Mouse (Mus musculus) ovary, adult 2 months (tissue): Measurements from ENCODE around the gene Arx. TPM values are rescaled to one million over a fixed set of nuclear protein-coding genes. Genes with fewer than 3 reads are reported as not detected.

Experiments
- polyA plus RNA-seq: library from polyadenylated mRNA; depleted of rRNA; stranded (reverse); fragments of >200 nt; gene quantifications from 2 replicates; pipeline ENCODE4 v1.2.3, GENCODE M21; 2012; rRNA removed

The Arx gene
- polyA plus RNA-seq, result 45.4 and 70.7 TPM in 2 replicates

DNA sequence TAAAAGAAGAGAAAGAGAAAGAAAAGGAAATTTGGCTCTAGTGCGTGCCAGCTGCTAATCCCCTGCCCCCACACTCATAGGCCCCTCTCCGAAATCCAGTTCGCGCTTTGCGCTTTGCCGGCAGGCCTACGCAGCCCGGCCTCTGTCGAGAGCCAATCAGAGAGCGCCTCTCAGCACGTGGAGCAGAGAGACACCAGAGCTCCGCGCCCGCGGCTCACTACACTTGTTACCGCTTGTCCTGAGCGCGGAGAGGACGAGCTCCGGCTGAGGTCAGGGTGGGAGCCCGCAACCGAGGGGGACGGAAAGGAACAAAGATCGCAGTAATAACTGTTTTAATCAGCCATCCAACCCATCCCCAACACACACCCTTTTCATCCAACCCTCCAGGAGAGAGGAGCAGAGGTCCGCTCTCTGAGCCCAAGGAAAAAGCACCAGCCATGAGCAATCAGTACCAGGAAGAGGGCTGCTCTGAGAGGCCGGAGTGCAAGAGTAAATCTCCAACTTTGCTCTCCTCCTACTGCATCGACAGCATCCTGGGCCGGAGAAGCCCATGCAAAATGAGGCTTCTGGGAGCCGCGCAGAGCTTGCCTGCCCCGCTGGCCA is at the start of gene Arx:
Arx (plus strand) TSS at position 155 of the 603 bp plus-strand sequence.

